Mouse (Mus musculus) hindbrain, postnatal 0 days (tissue): ENCODE measurements around the gene Afdn. TPM values are rescaled to one million over a fixed set of nuclear protein-coding genes. Genes with fewer than 3 reads are reported as not detected.

ENCODE experiments used
- ATAC-seq: fragments of 200-750 bp; cut with Nextera tagmentation; 2 replicates; pipeline ENCODE4 v1.8.0; 2017; ENCODE audit warnings: mild to moderate bottlenecking, moderate TSS enrichment, moderate library complexity
- DNase-seq: peaks from one replicate; pipeline ENCODE4 v3.0.0-alpha.2; 2015; ENCODE audit warnings: low spot score
- H3K27ac ChIP-seq: fragments of 300-500 bp; sonication (generic); 2 replicates; pipeline ENCODE4 v1.5.1; 2014; ENCODE audit warnings: mild to moderate bottlenecking
- H3K27me3 ChIP-seq: fragments of 300-500 bp; sonication (generic); 2 replicates; pipeline ENCODE4 v1.6.1; 2014; ENCODE audit warnings: low read length, mixed read lengths; ENCODE audit not compliant: insufficient read depth
- H3K36me3 ChIP-seq: fragments of 300-500 bp; sonication (generic); 2 replicates; pipeline ENCODE4 v1.6.1; 2014; ENCODE audit warnings: low read length, mixed read lengths; ENCODE audit not compliant: insufficient read depth
- H3K4me1 ChIP-seq: fragments of 300-500 bp; sonication (generic); 2 replicates; pipeline ENCODE4 v1.6.1; 2014; ENCODE audit warnings: antibody characterized with exemption, low read length, mixed read lengths; ENCODE audit not compliant: insufficient read depth
- H3K4me2 ChIP-seq: fragments of 300-500 bp; sonication (generic); 2 replicates; pipeline ENCODE4 v1.6.1; 2014; ENCODE audit warnings: low read depth, mild to moderate bottlenecking, low read length, moderate library complexity, mixed read lengths
- H3K4me3 ChIP-seq: fragments of 300-500 bp; sonication (generic); 2 replicates; pipeline ENCODE4 v1.5.1; 2014; ENCODE audit warnings: low read length
- H3K9ac ChIP-seq: fragments of 300-500 bp; sonication (generic); replicated peaks from 2 replicates; pipeline ENCODE4 v1.6.1; 2014; ENCODE audit warnings: mild to moderate bottlenecking, low read length, moderate library complexity, mixed read lengths
- H3K9me3 ChIP-seq: fragments of 300-500 bp; sonication (generic); 2 replicates; pipeline ENCODE4 v1.6.1; 2016; ENCODE audit warnings: low read length, mixed read lengths
- CTCF ChIP-seq: IDR thresholded peaks from 2 replicates; pipeline ENCODE4 v1.5.1; 2016; ENCODE audit warnings: antibody characterized with exemption, control low read depth, low read depth
- WGBS: fragments of 180-500 bp; shearing (Covaris S2); extraction: QIAGEN DNeasy Blood & Tissue Kit; methylation state at CpG from one replicate; pipeline ENCODE4 v1.1.7; 2014; 5-methylcytosine and 5-hydroxymethylcytosine counted together
- polyA plus RNA-seq: library from polyadenylated mRNA; unstranded; fragments of >200 nt; fragmentation: Nextera tagmentation; extraction: Ambion mirVana; gene quantifications from 2 replicates; pipeline ENCODE4 v1.2.1, GENCODE M21; 2015
- total RNA-seq: library from RNA; depleted of rRNA; stranded (reverse); fragments of >200 nt; gene quantifications from 2 replicates; pipeline ENCODE4 v1.2.3, GENCODE M21; 2014

Gene Afdn
- total and polyA plus RNA-seq, 2 experiments from 2014 or later = 78.9 to 127 TPM

DNA sequence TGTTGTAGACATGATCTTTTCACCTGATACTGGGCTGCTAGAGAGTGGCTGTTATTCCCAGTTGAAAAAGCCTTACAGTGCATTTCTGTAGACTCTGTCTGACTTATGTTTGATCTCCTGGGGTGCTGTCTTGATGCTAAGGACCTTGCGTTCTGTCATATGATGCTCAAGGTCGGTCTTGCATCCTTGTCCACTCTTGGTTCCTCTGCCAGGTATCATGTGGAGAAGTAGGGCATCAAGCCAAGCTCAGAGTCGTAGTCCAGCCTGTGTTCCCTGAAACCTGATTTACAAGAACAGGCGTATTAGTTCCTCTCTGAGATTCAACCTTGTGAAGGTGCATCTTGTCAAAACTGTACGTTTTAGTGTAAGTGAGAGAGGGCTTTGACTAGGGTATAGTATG, 105.0 kb downstream of the Afdn start:
- H3K4me3 ChIP-seq = no peak overlapping the region

DNA sequence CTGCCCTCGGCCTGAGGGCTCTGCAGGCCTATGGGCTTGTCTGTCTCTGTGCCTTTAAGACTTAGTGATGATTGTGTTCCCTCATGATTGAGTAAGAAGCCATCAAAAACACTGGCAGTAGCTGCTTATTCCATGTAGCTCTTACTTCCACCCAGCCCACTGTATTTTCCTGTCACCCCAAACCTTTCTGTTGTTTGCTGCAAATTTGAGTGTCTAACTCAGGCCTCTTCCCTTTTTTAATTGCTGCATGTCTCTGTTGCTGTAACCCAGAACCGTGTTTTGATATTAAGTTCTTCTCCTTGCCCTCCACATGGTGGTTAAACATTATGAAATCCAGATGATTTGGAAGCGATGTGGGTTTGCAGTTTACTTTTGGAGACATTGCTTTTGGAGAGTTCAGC, 106.6 kb downstream of the Afdn start:
- WGBS = 86% methylated on average over 3 of the region's 3 CpGs
- Histone ChIP-seq H3K4me3 (no peak overlapping the region), H3K9ac (no peak overlapping the region), H3K27ac (no peak overlapping the region), H3K9me3 (no peaks in the 10 kb centered on the region), H3K27me3 (no peaks in the 10 kb centered on the region), H3K4me2 (no peak overlapping the region), H3K36me3 (peaks cover 20% of the 10 kb centered on the region), H3K4me1 (no peaks in the 10 kb centered on the region)
- no peak for TF ChIP-seq CTCF
- DNase-seq (no peak), ATAC-seq (no peak)

More for the DNA sequence above, 105.0 kb downstream of the Afdn start:
- ATAC-seq (0 out of 2 replicates have a peak, but pooled peaks have one; percentile 24), DNase-seq (peak; percentile 53)
- Histone ChIP-seq H3K9me3 (no peaks in the 10 kb centered on the region), H3K36me3 (peaks cover 23% of the 10 kb centered on the region), H3K9ac (no peak overlapping the region), H3K27me3 (no peaks in the 10 kb centered on the region), H3K4me1 (no peaks in the 10 kb centered on the region), H3K4me2 (no peak overlapping the region), H3K27ac (0 out of 2 replicates have a peak overlapping the region, but pooled peaks have one; percentile 2)
- WGBS = 73% methylated on average over 5 of the region's 5 CpGs
- TF ChIP-seq CTCF = no peak

DNA sequence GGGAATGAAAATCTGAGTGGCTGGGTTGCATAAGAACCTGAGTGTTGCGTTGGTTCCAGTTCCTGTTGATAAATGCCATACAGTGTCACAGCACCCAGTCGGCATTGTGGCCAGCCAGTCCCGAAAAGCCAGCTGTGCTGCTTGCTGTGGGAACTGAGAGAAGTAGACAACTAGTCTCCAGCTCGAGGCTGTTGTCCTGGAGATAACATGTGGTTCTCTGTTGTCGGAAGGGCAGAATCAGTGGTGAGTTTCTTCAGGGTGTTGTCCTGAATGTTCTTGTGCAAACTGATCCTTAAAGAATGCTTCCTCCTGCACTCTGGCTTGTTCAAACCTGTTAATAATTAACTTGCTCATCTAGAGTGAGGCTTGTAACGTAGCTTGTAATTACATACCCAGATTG, 107.1 kb downstream of the Afdn start:
- no peak overlapping the region for H3K4me3 ChIP-seq
- no peak for TF ChIP-seq CTCF
- H3K36me3 ChIP-seq = peaks cover 18% of the 10 kb centered on the region
- no peaks in the 10 kb centered on the region for H3K9me3 ChIP-seq
- H3K4me1 ChIP-seq = no peaks in the 10 kb centered on the region
- no peak for ATAC-seq
- H3K9ac ChIP-seq = no peak overlapping the region
- H3K27me3 ChIP-seq = no peaks in the 10 kb centered on the region
- H3K4me2 ChIP-seq = no peak overlapping the region
- WGBS = 43% methylated on average over 6 of the region's 6 CpGs
- no peak overlapping the region for H3K27ac ChIP-seq
- DNase-seq = no peak

DNA sequence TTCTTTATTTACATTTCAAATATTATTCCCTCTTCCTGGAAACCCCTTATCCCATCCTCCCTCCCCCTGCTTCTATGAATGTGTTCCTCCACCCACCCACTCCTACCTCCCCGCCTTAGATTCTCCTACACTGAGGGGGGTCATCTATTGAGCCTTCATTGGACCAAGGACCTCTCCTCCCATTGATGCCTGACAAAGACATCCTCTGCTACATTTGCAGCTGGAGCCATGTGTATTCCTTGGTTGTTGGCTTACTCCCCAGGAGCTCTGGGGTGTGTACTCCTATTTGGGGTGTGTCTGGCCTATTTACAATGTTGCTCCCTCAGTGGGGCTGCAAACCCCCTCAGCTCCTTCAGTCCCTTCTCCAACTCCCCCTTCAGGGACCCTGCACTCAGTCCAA, 109.9 kb downstream of the Afdn start:
- no peak for ATAC-seq

DNA sequence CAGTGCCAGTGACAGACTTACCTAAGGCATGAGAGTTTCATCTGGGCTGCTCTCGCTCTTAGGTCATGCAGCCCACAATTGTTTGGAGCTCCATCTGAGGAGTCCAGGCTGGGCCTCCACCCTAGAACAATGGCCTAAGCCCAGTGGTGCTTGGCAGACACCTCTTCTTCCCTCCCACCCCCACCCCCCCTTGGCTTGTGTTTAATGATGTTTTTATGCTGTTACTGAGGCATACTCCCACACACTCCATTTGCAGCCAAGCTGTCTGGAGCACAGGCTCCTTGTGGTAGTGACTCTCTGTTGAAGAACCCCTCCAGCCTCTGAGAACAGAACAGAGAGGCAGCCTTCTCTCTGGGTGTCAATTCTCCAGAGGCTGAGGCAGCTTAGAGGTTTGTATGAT, 113.9 kb downstream of the Afdn start:
- DNase-seq = no peak
- Histone ChIP-seq H3K4me2 (no peak overlapping the region), H3K27ac (no peak overlapping the region), H3K36me3 (peaks cover 19% of the 10 kb centered on the region; the same call in 1 of the 2 replicates), H3K9ac (no peak overlapping the region), H3K27me3 (no peaks in the 10 kb centered on the region), H3K4me1 (no peaks in the 10 kb centered on the region), H3K9me3 (no peaks in the 10 kb centered on the region), H3K4me3 (no peak overlapping the region)
- 79% methylated on average over 1 of the region's 1 CpGs for WGBS
- no peak for ATAC-seq
- no peak for TF ChIP-seq CTCF

More for the DNA sequence above, 109.9 kb downstream of the Afdn start:
- DNase-seq = no peak
- no peaks in the 10 kb centered on the region for H3K27me3 ChIP-seq
- H3K4me1 ChIP-seq = no peaks in the 10 kb centered on the region
- TF ChIP-seq CTCF = no peak
- peaks cover 12% of the 10 kb centered on the region for H3K36me3 ChIP-seq
- no peaks in the 10 kb centered on the region for H3K9me3 ChIP-seq
- no peak overlapping the region for H3K9ac ChIP-seq
- H3K4me2 ChIP-seq = no peak overlapping the region
- no peak overlapping the region for H3K27ac ChIP-seq
- H3K4me3 ChIP-seq = no peak overlapping the region
- 86% methylated on average over 1 of the region's 1 CpGs for WGBS

DNA sequence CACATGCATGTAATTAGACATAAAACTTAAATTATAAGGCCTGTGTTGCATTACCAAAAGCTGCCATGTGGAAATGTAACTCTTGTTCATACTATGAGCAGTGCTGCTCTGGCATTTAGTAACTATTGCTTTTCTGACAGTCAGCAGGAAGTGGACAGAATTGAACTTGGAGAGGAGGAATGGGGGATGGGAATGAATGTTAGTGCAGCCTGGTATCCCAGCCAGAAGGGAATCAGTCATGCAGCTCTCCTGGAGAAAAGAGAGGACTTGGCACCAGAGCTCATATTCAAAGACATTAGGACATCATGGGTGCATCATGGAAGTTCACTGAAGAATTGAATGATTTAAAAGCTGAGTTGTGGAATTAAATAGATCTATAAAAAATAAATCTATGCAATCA, 117.1 kb downstream of the Afdn start:
- H3K27me3 ChIP-seq = no peaks in the 10 kb centered on the region
- no peak overlapping the region for H3K4me3 ChIP-seq
- no peak overlapping the region for H3K4me2 ChIP-seq
- peak; percentile 16; the same call in 1 of the 2 replicates for TF ChIP-seq CTCF
- no peak overlapping the region for H3K9ac ChIP-seq
- no peak for ATAC-seq
- H3K9me3 ChIP-seq = no peaks in the 10 kb centered on the region
- H3K27ac ChIP-seq = no peak overlapping the region
- DNase-seq = no peak
- H3K4me1 ChIP-seq = no peaks in the 10 kb centered on the region
- H3K36me3 ChIP-seq = peaks cover 24% of the 10 kb centered on the region

DNA sequence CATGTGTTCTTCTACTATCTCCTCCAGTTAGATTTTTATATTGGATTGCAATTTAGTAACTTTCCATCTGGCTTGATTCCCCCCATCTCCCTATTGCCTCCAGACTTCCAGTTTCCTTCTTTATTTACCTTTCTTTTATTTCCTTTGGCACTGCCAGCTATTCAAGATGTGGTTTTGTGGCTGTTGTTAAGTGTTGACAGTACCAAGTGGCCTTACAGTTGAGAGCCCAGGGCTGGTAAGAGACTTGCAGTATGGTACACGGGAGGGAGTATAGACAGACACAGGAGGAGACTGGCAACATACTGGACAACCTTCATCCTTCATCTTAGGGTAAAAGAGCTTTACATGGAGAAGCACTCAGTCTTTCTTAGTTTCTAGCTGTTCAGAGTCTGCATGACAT, 119.4 kb downstream of the Afdn start:
- H3K4me2 ChIP-seq = no peak overlapping the region
- H3K27ac ChIP-seq = no peak overlapping the region
- H3K4me3 ChIP-seq = no peak overlapping the region
- no peak overlapping the region for H3K9ac ChIP-seq
- H3K9me3 ChIP-seq = no peaks in the 10 kb centered on the region
- WGBS = 77% methylated on average over 1 of the region's 1 CpGs
- DNase-seq (no peak), ATAC-seq (no peak)
- H3K36me3 ChIP-seq = peaks cover 26% of the 10 kb centered on the region
- no peak for TF ChIP-seq CTCF
- no peaks in the 10 kb centered on the region for H3K27me3 ChIP-seq
- H3K4me1 ChIP-seq = no peaks in the 10 kb centered on the region
